Mouse (Mus musculus): ENCODE data around the gene Garem2. TPM values are rescaled to one million over a fixed set of nuclear protein-coding genes. Genes with fewer than 3 reads are reported as not detected.
A peak's percentile ranks its signal among the peaks of the same experiment; 100 is the strongest.
"Not testable (repeated sequence)": the region's sequence is repeated elsewhere in the genome, so short reads cannot be mapped to it uniquely, and the experiment has no call there.

Gene Garem2
- total RNA-seq (2021): 10 to 100 TPM; 10.3 to 10.8 TPM

- intact Hi-C loops (cut with DNase I): loop anchor here (10.0 kb wide), 1 partner anchor 280 kb away; no protein-coding TSS in a partner anchor
- no peak for DNase-seq
Observed at GRCm38 (mm10) chr5:30104841-30105667, at the start of gene Garem2. Gene Garem2 (plus strand): TSS chr5:30105161.

- no peak for DNase-seq
- intact Hi-C loops (cut with DNase I): no loop called here
Observed at GRCm38 (mm10) chr5:30058216-30058731, 46.7 kb upstream of the Garem2 start.

- intact Hi-C loops (cut with DNase I): not testable (repeated sequence)
Observed at GRCm38 (mm10) chr5:30059607-30060006, 45.4 kb upstream of the Garem2 start.

GRCm38 (mm10) chr5:30067726-30068125, 37.2 kb upstream of the Garem2 start:
- intact Hi-C loops (cut with DNase I): no loop called here
- no peak for DNase-seq

More at GRCm38 (mm10) chr5:30059607-30060006, 45.4 kb upstream of the Garem2 start:
- DNase-seq: not testable (repeated sequence)

- no peak for DNase-seq
- intact Hi-C loops (cut with DNase I): no loop called here
Observed at GRCm38 (mm10) chr5:30071677-30072076, 33.3 kb upstream of the Garem2 start.

GRCm38 (mm10) chr5:30072377-30072776, 32.6 kb upstream of the Garem2 start:
- no peak for DNase-seq
- intact Hi-C loops (cut with DNase I): no loop called here

- intact Hi-C loops (cut with DNase I): no loop called here
- peak; percentile 86 for DNase-seq
Observed at GRCm38 (mm10) chr5:30072825-30073821, 31.8 kb upstream of the Garem2 start, which contains the start of gene Tyms. Gene Tyms (minus strand): TSS chr5:30073617.

GRCm38 (mm10) chr5:30092701-30093100, 12.3 kb upstream of the Garem2 start:
- no peak for DNase-seq
- intact Hi-C loops (cut with DNase I): no loop called here

GRCm38 (mm10) chr5:30094399-30094798, 10.6 kb upstream of the Garem2 start:
- intact Hi-C loops (cut with DNase I): no loop called here
- no peak for DNase-seq

GRCm38 (mm10) chr5:30095731-30096130, 9.2 kb upstream of the Garem2 start:
- no peak for DNase-seq
- intact Hi-C loops (cut with DNase I): no loop called here

- intact Hi-C loops (cut with DNase I): no loop called here
- DNase-seq: no peak
Observed at GRCm38 (mm10) chr5:30098260-30098659, 6.7 kb upstream of the Garem2 start.

- intact Hi-C loops (cut with DNase I): loop anchor here (10.0 kb wide), 1 partner anchor 279 kb away; no protein-coding TSS in a partner anchor
- no peak for DNase-seq
Observed at GRCm38 (mm10) chr5:30103340-30103739, 1.6 kb upstream of the Garem2 start.

- DNase-seq: peak; percentile 75
- intact Hi-C loops (cut with DNase I): loop anchor here (10.0 kb wide), 1 partner anchor 280 kb away; no protein-coding TSS in a partner anchor
Observed at GRCm38 (mm10) chr5:30104339-30104738, 622 bp upstream of the Garem2 start.

GRCm38 (mm10) chr5:30105668-30106300, 823 bp downstream of the Garem2 start, which contains the start of gene 3110082J24Rik:
Gene 3110082J24Rik (minus strand): TSS chr5:30106086.
- peak; percentile 78 for DNase-seq
- intact Hi-C loops (cut with DNase I): loop anchor here (10.0 kb wide), 1 partner anchor 281 kb away; no protein-coding TSS in a partner anchor

- no peak for DNase-seq
- intact Hi-C loops (cut with DNase I): loop anchor here (10.0 kb wide), 1 partner anchor 282 kb away; no protein-coding TSS in a partner anchor
Observed at GRCm38 (mm10) chr5:30106756-30107155, 1.8 kb downstream of the Garem2 start.

GRCm38 (mm10) chr5:30107186-30107585, 2.2 kb downstream of the Garem2 start:
- peak; percentile 67 for DNase-seq

GRCm38 (mm10) chr5:30107611-30108041, 2.7 kb downstream of the Garem2 start:
- peak; percentile 45 for DNase-seq
- intact Hi-C loops (cut with DNase I): loop anchor here (10.0 kb wide), 1 partner anchor 283 kb away; no protein-coding TSS in a partner anchor

More at GRCm38 (mm10) chr5:30107186-30107585, 2.2 kb downstream of the Garem2 start:
- intact Hi-C loops (cut with DNase I): loop anchor here (10.0 kb wide), 1 partner anchor 282 kb away; no protein-coding TSS in a partner anchor

GRCm38 (mm10) chr5:30108233-30108632, 3.3 kb downstream of the Garem2 start:
- intact Hi-C loops (cut with DNase I): loop anchor here (10.0 kb wide), 1 partner anchor 283 kb away; no protein-coding TSS in a partner anchor
- no peak for DNase-seq

- no peak for DNase-seq
- intact Hi-C loops (cut with DNase I): loop anchor here (10.0 kb wide), 1 partner anchor 285 kb away; no protein-coding TSS in a partner anchor
Observed at GRCm38 (mm10) chr5:30109899-30110298, 4.9 kb downstream of the Garem2 start.

All from left cerebral cortex, postnatal 4 days (tissue).